Mouse (Mus musculus) C2C12 (cell line): Measurements from ENCODE around the gene Stac3. TPM values are rescaled to one million over a fixed set of nuclear protein-coding genes. Genes with fewer than 3 reads are reported as not detected.

Source experiments
- H3K27me3 ChIP-seq: one replicate; pipeline ENCODE4 v1.6.1; 2011; ENCODE audit not compliant: control insufficient read depth, insufficient read depth, insufficient read length
- H3K36me3 ChIP-seq: one replicate; pipeline ENCODE4 v1.6.1; 2011; ENCODE audit not compliant: control insufficient read depth, insufficient read depth
- H3K4me3 ChIP-seq: one replicate; pipeline ENCODE4 v1.5.1; 2011; ENCODE audit warnings: mild to moderate bottlenecking, control low read depth; ENCODE audit not compliant: poor library complexity, insufficient read depth, severe bottlenecking
- H3K79me2 ChIP-seq: one replicate; pipeline ENCODE4 v1.6.1; 2011; ENCODE audit not compliant: control insufficient read depth, insufficient read depth
- H3K79me3 ChIP-seq: one replicate; pipeline ENCODE4 v1.6.1; 2011; ENCODE audit warnings: low read depth, control low read depth
- H3ac ChIP-seq: one replicate; pipeline ENCODE3; 2011; ENCODE audit warnings: low read depth; ENCODE audit not compliant: control insufficient read depth, insufficient read length
- CEBPB ChIP-seq: IDR thresholded peaks from one replicate; pipeline ENCODE4 v1.6.1; 2011; ENCODE audit warnings: low read depth, mild to moderate bottlenecking, control low read depth, moderate library complexity
- CTCF ChIP-seq: IDR thresholded peaks from one replicate; pipeline ENCODE4 v1.5.1; 2011; ENCODE audit not compliant: control insufficient read depth, insufficient read depth, insufficient read length
- FOSL1 ChIP-seq: IDR thresholded peaks from one replicate; pipeline ENCODE4 v1.8.0; 2011; ENCODE audit warnings: mild to moderate bottlenecking, low read length; ENCODE audit not compliant: poor library complexity, insufficient read depth, severe bottlenecking
- MAX ChIP-seq: IDR thresholded peaks from one replicate; pipeline ENCODE4 v1.6.1; 2011; ENCODE audit warnings: mild to moderate bottlenecking, control low read depth
- MYOD1 ChIP-seq: IDR thresholded peaks from one replicate; pipeline ENCODE4 v1.6.1; 2011; ENCODE audit warnings: low read depth; ENCODE audit not compliant: control insufficient read depth, insufficient read length
- MYOG ChIP-seq: IDR thresholded peaks from one replicate; pipeline ENCODE4 v1.6.1; 2011; ENCODE audit not compliant: control insufficient read depth, insufficient read length; ENCODE audit errors: extremely low read depth
- USF1 ChIP-seq: IDR thresholded peaks from one replicate; pipeline ENCODE4 v1.6.1; 2011; ENCODE audit warnings: low read depth, mild to moderate bottlenecking, control low read depth, moderate library complexity
- polyA plus RNA-seq: library from polyadenylated mRNA; unstranded; fragments of >200 nt; fragmentation: generic; extraction: Trizol; gene quantifications from one replicate; pipeline ENCODE4 v1.2.1, GENCODE M21; 2012; ENCODE audit warnings: missing spikeins

The Stac3 gene
- polyA plus RNA-seq, 1 experiment: 9.7 TPM

- no peak for TF ChIP-seq FOSL1
- TF ChIP-seq CTCF: no peak
- TF ChIP-seq MAX: no peak
- no peak for TF ChIP-seq CEBPB
- no peak for TF ChIP-seq MYOD1
- no peak for TF ChIP-seq MYOG
- no peak for TF ChIP-seq USF1
- no peak overlapping the region for H3K4me3 ChIP-seq
- peaks cover 5% of the 10 kb centered on the region for H3K27me3 ChIP-seq
- H3ac ChIP-seq: no peak overlapping the region
- H3K79me3 ChIP-seq: peaks cover 23% of the 10 kb centered on the region
- peaks cover 39% of the 10 kb centered on the region for H3K36me3 ChIP-seq
- peaks cover 32% of the 10 kb centered on the region for H3K79me2 ChIP-seq
Observed at GRCm38 (mm10) chr10:127519903-127520713, 18.6 kb downstream of the Stac3 start.

- H3K27me3 ChIP-seq: peaks cover 12% of the 10 kb centered on the region
Observed at GRCm38 (mm10) chr10:127520714-127521357, 19.4 kb downstream of the Stac3 start.

GRCm38 (mm10) chr10:127521611-127522080 lies 20.2 kb downstream of the Stac3 start:
- Histone ChIP-seq H3K4me3 (peak overlapping the region; percentile 95), H3K36me3 (peaks cover 39% of the 10 kb centered on the region), H3ac (peak overlapping the region; percentile 68), H3K27me3 (peaks cover 19% of the 10 kb centered on the region), H3K79me3 (peaks cover 23% of the 10 kb centered on the region), H3K79me2 (peaks cover 32% of the 10 kb centered on the region)
- TF ChIP-seq CEBPB: peak; percentile 87
- no peak for TF ChIP-seq MAX
- no peak for TF ChIP-seq MYOD1
- TF ChIP-seq MYOG: no peak

More at GRCm38 (mm10) chr10:127520714-127521357, 19.4 kb downstream of the Stac3 start:
- H3K36me3 ChIP-seq: peaks cover 39% of the 10 kb centered on the region
- H3K79me2 ChIP-seq: peaks cover 32% of the 10 kb centered on the region
- H3K79me3 ChIP-seq: peaks cover 23% of the 10 kb centered on the region
- no peak for TF ChIP-seq CEBPB
- no peak for TF ChIP-seq MYOG
- TF ChIP-seq CTCF: no peak
- no peak for TF ChIP-seq MYOD1
- no peak for TF ChIP-seq FOSL1
- no peak for TF ChIP-seq MAX
- no peak for TF ChIP-seq USF1
- H3ac ChIP-seq: peak overlapping the region; percentile 68
- peak overlapping the region; percentile 95 for H3K4me3 ChIP-seq

- no peak for TF ChIP-seq FOSL1
- TF ChIP-seq MYOD1: no peak
- peak; percentile 81 for TF ChIP-seq MAX
- TF ChIP-seq CEBPB: no peak
- TF ChIP-seq CTCF: no peak
- TF ChIP-seq USF1: peak; percentile 8
- no peak for TF ChIP-seq MYOG
- Histone ChIP-seq H3K79me3 (peaks cover 23% of the 10 kb centered on the region), H3K27me3 (peaks cover 19% of the 10 kb centered on the region), H3ac (peak within 1 kb of the TSS; percentile 68), H3K4me3 (peak within 1 kb of the TSS; percentile 95), H3K36me3 (peaks cover 35% of the 10 kb centered on the region), H3K79me2 (peaks cover 32% of the 10 kb centered on the region)
Observed at GRCm38 (mm10) chr10:127522088-127522581, 20.6 kb downstream of the Stac3 start, which contains the start of gene Shmt2. Shmt2 (minus strand) TSS chr10:127522444.

- TF ChIP-seq MAX: no peak
- no peak for TF ChIP-seq CTCF
- TF ChIP-seq FOSL1: no peak
- TF ChIP-seq USF1: no peak
- no peak for TF ChIP-seq CEBPB
- TF ChIP-seq MYOD1: no peak
- no peak for TF ChIP-seq MYOG
- Histone ChIP-seq H3K4me3 (no peak overlapping the region), H3K79me2 (peaks cover 25% of the 10 kb centered on the region), H3K36me3 (peaks cover 11% of the 10 kb centered on the region), H3ac (no peak overlapping the region), H3K27me3 (peaks cover 34% of the 10 kb centered on the region), H3K79me3 (peaks cover 23% of the 10 kb centered on the region)
Observed at GRCm38 (mm10) chr10:127524646-127525255, 23.3 kb downstream of the Stac3 start.
